9 mouse cellular contexts compared by ENCODE assay signal in genomic region chr7:68357407-68357806, GRCm38 (mm10).
A peak's percentile ranks its signal among the peaks of the same experiment; 100 is the strongest.
DNase-seq lines count a peak whose midpoint lies in the region; ATAC-seq and TF ChIP-seq lines count a peak whose summit lies in the region.
"Had no signal": no experiment of that assay in that cellular context is flagged by ENCODE, and none has a peak within 500 bp of the region (broad histone marks: within the 10 kb centered on the region; RNA-seq: fewer than 3 reads in every experiment).

No protein-coding gene starts in this region.

- 23% methylated on average over 7 of the region's 7 CpGs for WGBS in forebrain, embryonic 14.5 days
- 14% methylated on average over 7 of the region's 7 CpGs for WGBS in kidney, embryonic 16.5 days
- 8% methylated on average over 7 of the region's 7 CpGs for WGBS in limb, embryonic 14.5 days

- H3K9ac ChIP-seq in ES-Bruce4 (ENCODE audit: low read depth, poor library complexity, severe bottlenecking): no peak overlapping the region
- no peak overlapping the region for H3K9ac ChIP-seq in forebrain, embryonic 14.5 days (ENCODE audit: low read length)
- H3K9ac ChIP-seq in kidney, embryonic 16.5 days (replicated peaks; ENCODE audit: low read length): 0 out of 2 replicates have a peak overlapping the region, but pooled peaks have one; percentile 38
- no peak overlapping the region for H3K9ac ChIP-seq in limb, embryonic 14.5 days (ENCODE audit: low read depth, low read length, severe bottlenecking)

- no peak overlapping the region for H3K4me3 ChIP-seq in ES-Bruce4 (ENCODE audit: low read depth, low read length)
- H3K4me3 ChIP-seq in forebrain, embryonic 14.5 days (ENCODE audit: low read depth, low read length): no peak overlapping the region
- H3K4me3 ChIP-seq in kidney, embryonic 16.5 days (ENCODE audit: low read length): no peak overlapping the region
- H3K4me3 ChIP-seq in limb, embryonic 14.5 days (replicated peaks; ENCODE audit: low read length): no peak overlapping the region

- no peak overlapping the region for H3K27ac ChIP-seq in ES-Bruce4 (ENCODE audit: insufficient read depth, low read length)
- no peak overlapping the region for H3K27ac ChIP-seq in forebrain, embryonic 14.5 days (ENCODE audit: low read depth, low read length)
- no peak overlapping the region for H3K27ac ChIP-seq in kidney, embryonic 16.5 days (ENCODE audit: low read length)
- no peak overlapping the region for H3K27ac ChIP-seq in limb, embryonic 14.5 days (replicated peaks; ENCODE audit: low read depth, low read length)
- H3K27ac ChIP-seq: macrophage had no signal

- peak; percentile 19 for TF ChIP-seq CTCF in ES-Bruce4 (IDR thresholded peaks at IDR 0.05; ENCODE audit: low read depth, low read length)

- H3K9me3 ChIP-seq in ES-Bruce4 (replicated peaks; ENCODE audit: control insufficient read depth, insufficient read depth, low read length, poor library complexity, severe bottlenecking): no peaks in the 10 kb centered on the region
- H3K9me3 ChIP-seq in forebrain, embryonic 14.5 days (replicated peaks; ENCODE audit: control insufficient read depth, low read length): no peaks in the 10 kb centered on the region
- no peaks in the 10 kb centered on the region for H3K9me3 ChIP-seq in kidney, embryonic 16.5 days (ENCODE audit: low read length)
- H3K9me3 ChIP-seq in limb, embryonic 14.5 days (ENCODE audit: control insufficient read depth, low read length): no peaks in the 10 kb centered on the region

- H3K4me2 ChIP-seq in forebrain, embryonic 14.5 days (ENCODE audit: low read length): no peak overlapping the region
- 0 out of 2 replicates have a peak overlapping the region, but pooled peaks have one; percentile 21 for H3K4me2 ChIP-seq in kidney, embryonic 16.5 days (replicated peaks; ENCODE audit: low read depth, low read length)
- 0 out of 2 replicates have a peak overlapping the region, but pooled peaks have one; percentile 25 for H3K4me2 ChIP-seq in limb, embryonic 14.5 days (replicated peaks; ENCODE audit: low read depth, low read length, severe bottlenecking)

- DNase-seq in gastrocnemius, adult 18-20 months (ENCODE audit: low spot score): peak; percentile 57
- no peak for DNase-seq in gastrocnemius, postnatal 4 days (ENCODE audit: low spot score in 2 of 2)
- DNase-seq in cerebellum, adult 11 months: peak; percentile 41
- peak; percentile 81 for DNase-seq in forebrain, embryonic 14.5 days (ENCODE audit: low spot score)
- DNase-seq in limb, embryonic 14.5 days (ENCODE audit: low spot score): peak; percentile 81
- peak; percentile 47 for DNase-seq in right cerebral cortex, postnatal 25 days

- TF ChIP-seq POLR2A in ES-Bruce4 (IDR thresholded peaks at IDR 0.05; ENCODE audit: insufficient read depth, low read length): no peak
- no peak for TF ChIP-seq POLR2A in limb, embryonic 14.5 days (IDR thresholded peaks at IDR 0.05; ENCODE audit: borderline replicate concordance, extremely low read depth, insufficient read depth, insufficient read length)

- ATAC-seq in forebrain, embryonic 14.5 days: no peak
- ATAC-seq in kidney, embryonic 16.5 days (ENCODE audit: low FRiP score, low TSS enrichment): no peak
- 0 out of 2 replicates have a peak, but pooled peaks have one; percentile 59 for ATAC-seq in limb, embryonic 14.5 days (ENCODE audit: low FRiP score, low read depth)

- H3K36me3 ChIP-seq in ES-Bruce4 (ENCODE audit: control insufficient read depth, insufficient read depth, low read length, poor library complexity, severe bottlenecking): no peaks in the 10 kb centered on the region
- no peaks in the 10 kb centered on the region for H3K36me3 ChIP-seq in forebrain, embryonic 14.5 days (ENCODE audit: control insufficient read depth, insufficient read depth, low read length)
- no peaks in the 10 kb centered on the region for H3K36me3 ChIP-seq in kidney, embryonic 16.5 days (ENCODE audit: insufficient read depth, low read length)
- no peaks in the 10 kb centered on the region for H3K36me3 ChIP-seq in limb, embryonic 14.5 days (ENCODE audit: control insufficient read depth, insufficient read depth, low read length)

- no peak for TF ChIP-seq EP300 in ES-Bruce4 (IDR thresholded peaks at IDR 0.05; ENCODE audit: insufficient read depth, low read depth, low read length)

- no peaks in the 10 kb centered on the region for H3K27me3 ChIP-seq in ES-Bruce4 (ENCODE audit: control insufficient read depth, insufficient read depth, low read length, poor library complexity, severe bottlenecking)
- H3K27me3 ChIP-seq in forebrain, embryonic 14.5 days (replicated peaks; ENCODE audit: control insufficient read depth, insufficient read depth, low read length): 0 out of 2 replicates have a peak, but pooled peaks cover 4% of the 10 kb centered on the region
- peaks cover 4% of the 10 kb centered on the region; the same call in 1 of the 2 replicates for H3K27me3 ChIP-seq in kidney, embryonic 16.5 days (ENCODE audit: insufficient read depth, low read length)
- H3K27me3 ChIP-seq in limb, embryonic 14.5 days (ENCODE audit: control insufficient read depth, insufficient read depth, low read length): no peaks in the 10 kb centered on the region

- H3K4me1 ChIP-seq in ES-Bruce4 (ENCODE audit: control insufficient read depth, insufficient read depth, low read length): no peaks in the 10 kb centered on the region
- H3K4me1 ChIP-seq in forebrain, embryonic 14.5 days (ENCODE audit: control insufficient read depth, insufficient read depth, low read length): no peaks in the 10 kb centered on the region
- peaks cover 15% of the 10 kb centered on the region; the same call in 1 of the 2 replicates for H3K4me1 ChIP-seq in kidney, embryonic 16.5 days (ENCODE audit: insufficient read depth, low read length)
- peaks cover 18% of the 10 kb centered on the region for H3K4me1 ChIP-seq in limb, embryonic 14.5 days (ENCODE audit: control insufficient read depth, insufficient read depth, low read length)

Comparison
In these comparisons a context has a peak if more than half of its experiments do, and no peak if none do; other contexts are left out.
1. DNase-seq: peak in gastrocnemius, adult 18-20 months (single experiment), cerebellum, adult 11 months (single experiment), forebrain, embryonic 14.5 days (single experiment), limb, embryonic 14.5 days (single experiment) and right cerebral cortex, postnatal 25 days (single experiment); none in gastrocnemius, postnatal 4 days (0 of 2).